Mouse (Mus musculus): ENCODE data around the gene Gps1. TPM values are rescaled to one million over a fixed set of nuclear protein-coding genes. Genes with fewer than 3 reads are reported as not detected.
"Not testable (repeated sequence)": the region's sequence is repeated elsewhere in the genome, so short reads cannot be mapped to it uniquely, and the experiment has no call there.

Gene Gps1
- total RNA-seq, 2 experiments from 2014 or later: 139 to 142 TPM

DNA sequence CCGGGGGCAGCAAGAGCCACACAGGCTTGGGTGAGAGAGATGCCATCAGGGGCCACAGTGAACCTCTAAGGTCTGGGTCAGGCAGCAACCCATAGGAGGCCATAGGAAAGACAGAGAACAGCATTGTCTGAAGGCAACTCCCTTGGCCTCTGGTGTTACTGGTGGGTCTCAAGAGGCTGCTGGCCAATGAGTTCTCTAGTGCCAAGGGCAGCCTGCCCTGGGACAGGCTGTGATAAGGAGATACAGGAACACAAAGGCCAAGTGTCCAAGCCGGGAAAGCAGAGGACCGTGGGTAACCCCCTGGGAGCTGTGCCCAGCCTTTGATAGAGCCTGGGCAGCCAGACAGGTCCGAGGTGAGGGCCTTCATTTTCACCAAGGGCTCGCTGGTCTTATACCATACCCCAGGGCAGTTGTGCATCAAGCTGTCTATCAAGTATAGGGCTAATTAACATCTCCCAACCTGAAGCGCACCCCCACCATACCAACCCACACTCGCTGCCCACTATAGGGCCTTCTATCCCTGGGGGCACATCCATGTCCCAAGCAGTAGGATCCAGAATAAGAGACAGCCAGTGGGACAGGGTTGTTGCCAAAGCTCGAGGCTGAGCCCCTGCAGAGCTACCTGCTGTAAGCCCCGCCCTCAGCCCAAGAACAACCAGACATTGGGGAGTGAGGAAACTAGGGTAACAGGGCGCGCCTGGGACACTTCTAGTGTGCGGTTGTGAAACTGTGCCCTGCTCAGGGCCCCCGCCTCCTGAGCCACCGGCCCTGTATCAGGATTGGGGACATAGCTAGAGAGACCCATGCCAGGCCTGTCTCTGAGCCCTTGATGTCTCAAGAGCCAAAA is 37.2 kb downstream of the Gps1 start:
- DNase-seq: no peak

DNA sequence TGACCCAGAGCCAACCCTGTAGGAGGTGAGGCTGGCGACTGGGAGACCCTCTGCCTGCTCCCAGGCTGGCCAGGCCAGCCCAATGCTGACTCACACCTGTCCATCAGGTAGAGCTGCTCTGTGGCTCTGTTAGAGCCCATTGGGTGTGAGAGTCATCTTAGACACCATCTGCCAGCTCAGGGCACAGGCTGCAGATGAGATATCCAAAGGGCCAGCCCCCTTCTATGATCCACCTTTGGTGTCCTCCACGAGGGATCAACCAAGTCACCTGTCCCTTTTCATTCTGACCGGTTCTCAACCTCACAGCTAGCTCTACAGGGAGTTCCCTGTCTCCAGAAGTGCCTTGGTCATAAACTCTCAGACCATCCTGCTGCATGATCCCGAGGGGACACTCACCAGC is 38.2 kb downstream of the Gps1 start:
- DNase-seq: no peak

DNA sequence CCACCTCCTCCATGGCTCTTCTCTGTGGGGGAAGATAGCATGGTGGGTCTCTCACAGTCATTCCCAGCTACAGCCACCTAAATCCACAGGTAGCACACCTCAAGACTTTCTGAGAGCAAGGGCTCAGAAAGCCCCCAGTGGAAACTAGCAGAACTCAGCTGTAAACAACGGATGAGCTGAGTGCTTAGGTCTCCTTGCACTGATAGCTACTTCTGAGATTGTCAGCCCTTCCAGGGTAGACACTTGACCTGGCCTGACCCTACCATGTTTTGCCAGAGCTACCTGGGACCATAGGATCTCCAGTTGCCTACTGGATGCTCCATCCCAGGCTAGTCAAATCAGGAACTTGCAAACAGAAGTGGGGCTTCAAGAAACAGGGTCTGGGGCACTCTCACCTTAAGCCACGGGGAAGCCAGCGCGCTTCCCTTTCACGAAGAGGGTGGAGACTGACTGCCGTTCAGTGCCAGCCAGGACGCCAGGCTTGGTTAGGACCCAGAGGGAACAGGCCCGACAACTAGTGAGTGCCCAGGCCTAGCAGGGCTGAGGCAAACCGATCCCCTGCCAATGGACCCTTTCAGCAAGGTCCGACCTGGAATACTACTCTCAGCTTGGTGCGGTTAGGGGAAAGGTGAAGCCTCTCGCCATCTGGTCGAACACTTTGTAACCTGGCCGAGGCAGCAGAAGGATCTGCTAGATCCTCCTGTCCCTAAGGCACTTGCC is 38.9 kb downstream of the Gps1 start:
- DNase-seq: peak; percentile 52 to 53

DNA sequence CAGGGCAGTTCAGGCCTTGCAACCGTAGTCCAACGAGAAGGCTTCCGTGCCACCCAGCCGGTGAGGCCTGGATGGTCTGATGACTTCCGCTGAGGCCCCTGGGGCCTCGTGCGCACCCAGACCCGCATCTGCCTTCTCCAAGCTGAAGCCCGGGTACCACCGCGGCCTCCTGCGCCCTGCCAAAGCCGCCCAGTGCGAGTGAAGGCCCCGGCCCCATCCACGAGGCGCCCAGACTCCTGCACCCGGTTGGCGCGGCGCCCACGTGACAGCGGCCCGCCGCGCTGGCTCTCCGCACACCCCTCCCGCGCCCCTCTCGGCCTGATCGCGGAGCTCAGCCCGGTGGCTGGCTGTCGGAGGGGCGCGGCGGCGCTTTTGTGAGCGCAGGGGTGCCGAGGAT is 39.5 kb downstream of the Gps1 start:
- peak; percentile 71 to 81 for DNase-seq

DNA sequence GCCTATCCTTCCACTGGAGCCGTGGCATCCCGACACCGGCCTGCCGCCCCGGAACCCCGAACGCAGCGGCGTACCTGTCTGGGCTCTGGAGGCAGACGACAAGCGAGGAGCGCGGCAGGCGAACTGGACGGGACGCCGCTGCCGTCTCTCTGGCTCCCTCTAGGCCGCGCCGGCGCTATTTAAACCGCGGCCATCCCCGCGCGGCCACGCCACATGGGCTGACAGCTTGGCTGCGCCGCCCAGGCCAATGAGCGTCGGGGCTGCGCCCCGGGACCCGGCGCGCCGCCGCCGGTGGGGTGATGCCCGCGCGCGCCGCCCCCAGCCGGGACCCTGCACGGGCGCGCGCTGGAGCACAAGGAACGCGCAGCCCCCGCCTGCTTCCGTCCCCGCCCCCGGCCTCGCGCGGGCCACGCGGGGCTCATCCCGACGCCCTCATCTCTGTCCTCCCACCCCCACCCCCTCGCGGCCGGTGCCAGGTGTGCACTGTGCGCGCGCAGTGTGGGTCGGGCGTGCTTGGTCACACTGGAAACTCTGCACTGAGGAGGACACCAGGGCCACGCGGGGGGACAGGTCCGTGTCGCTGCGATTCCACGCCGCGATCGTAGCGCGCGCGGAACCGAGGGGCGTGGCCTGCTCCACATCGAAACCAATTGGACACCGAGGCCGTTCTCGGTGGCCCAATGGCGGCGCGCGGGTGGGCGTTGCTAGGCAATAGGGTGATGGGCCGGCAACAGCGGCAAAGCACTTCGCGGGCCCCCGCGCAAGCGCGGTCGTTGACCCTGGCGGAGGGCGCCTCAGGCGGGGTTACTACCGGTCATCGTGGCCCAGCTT is 40.1 kb downstream of the Gps1 start, which contains the start of gene Fasn:
Gene Fasn (minus strand): TSS at position 592 of the 831 bp plus-strand sequence.
- peak; percentile 98 for DNase-seq

DNA sequence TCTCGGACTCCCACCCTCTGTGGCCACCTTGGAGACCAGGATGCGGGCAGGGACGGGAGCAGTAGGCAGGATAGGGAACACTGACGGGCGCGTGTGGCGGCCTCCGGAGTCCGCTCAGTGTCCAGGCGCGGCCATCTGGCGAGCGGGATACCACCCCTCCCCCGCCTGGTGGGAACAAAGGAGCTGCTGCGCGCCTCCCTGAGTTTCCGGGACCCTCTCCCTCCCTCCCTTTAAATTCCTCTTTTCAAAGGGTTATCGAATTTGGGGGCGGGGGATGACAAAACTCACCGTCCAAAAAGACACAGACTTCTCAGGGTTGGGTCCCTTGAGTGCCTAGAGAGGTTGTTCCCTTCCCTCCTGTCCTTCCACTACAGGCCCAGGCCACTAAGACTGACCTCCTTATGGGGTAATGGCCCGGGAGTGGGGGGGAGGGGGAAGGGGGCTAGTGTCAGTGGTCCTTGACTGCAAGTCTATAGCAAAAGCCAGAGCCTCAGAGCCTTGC is 40.8 kb downstream of the Gps1 start:
- no peak for DNase-seq

DNA sequence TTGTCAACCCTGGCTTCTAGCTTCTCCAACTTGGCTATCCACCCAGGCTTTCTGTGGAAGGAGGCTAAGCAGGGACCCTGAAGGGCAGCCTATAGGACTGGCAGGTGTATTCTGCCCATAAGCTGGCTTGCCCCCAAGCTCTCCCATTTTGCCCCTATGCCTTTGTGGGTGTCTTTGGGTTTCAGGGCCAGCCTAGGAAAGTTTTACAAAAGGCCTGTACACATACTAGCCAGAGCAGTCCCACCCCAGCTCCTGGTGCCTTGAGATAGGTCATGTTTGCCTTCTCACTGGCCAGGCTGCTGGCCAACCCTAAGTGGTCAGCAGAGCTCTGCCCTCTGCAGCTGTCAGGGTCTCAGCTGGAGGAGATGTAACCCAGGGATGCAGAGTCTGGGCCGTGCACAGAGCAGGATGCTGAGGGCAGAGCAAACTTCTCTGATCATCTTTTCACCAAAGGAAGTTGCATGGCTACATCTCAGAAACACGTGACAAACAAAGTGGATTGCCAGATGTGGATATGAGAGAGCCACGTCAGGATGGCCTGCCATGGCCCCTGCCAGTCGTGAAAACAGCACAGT is 41.3 kb downstream of the Gps1 start:
- DNase-seq: no peak

DNA sequence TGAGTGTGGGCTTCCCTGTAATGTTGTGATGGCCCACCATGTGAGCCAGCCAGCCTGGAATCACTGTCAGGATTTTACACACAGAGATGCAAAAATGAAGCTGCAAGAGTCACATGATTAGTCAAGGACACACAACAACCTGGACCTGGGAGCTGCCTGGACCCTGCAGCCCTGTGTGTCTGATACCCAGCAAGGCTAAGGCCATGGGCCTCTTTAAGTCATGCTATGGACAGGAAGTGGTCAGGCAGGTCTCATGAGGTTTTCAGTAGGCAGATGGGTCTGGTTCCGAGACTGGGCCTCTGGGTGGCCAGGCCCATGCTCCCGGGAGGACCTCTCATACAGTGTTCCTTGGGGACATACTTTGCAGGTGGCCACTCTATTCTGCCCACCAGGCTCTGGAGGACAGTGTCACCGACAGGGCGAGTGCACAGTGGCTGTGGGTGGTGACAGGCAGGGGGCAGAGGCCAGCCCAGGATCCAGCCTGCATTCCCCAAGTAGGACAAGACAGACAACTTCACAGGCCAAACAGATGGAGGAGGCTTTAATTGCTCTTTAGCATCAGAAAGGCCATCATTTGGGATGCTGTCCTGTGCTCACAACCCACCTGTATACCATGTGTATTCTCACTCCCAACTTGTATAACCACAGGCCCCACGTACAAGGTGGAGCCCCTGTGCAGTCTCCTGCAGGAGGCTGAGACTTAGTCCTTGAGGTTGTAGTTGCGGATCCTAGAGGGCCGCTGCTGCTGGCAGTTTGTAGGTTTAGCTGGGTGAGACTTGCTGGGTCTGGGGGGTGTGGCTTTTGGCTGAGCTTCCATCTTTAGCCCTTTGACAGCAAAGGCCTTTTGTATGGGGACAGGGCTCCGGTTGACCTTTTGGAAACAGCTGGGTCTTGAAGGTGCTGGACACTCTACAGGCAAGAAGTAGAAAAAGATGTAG is 42.2 kb downstream of the Gps1 start:
- no peak for DNase-seq

DNA sequence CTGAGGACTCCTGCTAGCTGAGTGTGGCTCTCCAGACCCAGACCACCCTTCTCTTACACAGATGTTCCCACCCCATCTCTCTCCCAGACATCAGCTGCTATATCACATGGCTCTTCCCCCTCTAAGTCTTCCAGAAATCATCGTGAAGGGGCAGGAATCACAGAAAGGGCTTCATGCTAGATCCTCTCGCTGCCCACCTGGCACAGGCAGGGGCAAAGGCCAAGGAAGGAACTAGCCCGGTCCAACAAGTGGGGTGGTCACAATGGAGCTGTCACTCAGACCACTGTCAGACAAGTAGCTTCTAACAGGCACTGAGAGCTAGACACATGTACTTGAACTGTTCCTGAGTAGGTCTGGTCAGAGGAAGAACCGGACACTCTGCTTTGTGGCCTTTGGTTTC is 44.3 kb downstream of the Gps1 start:
- no peak for DNase-seq

DNA sequence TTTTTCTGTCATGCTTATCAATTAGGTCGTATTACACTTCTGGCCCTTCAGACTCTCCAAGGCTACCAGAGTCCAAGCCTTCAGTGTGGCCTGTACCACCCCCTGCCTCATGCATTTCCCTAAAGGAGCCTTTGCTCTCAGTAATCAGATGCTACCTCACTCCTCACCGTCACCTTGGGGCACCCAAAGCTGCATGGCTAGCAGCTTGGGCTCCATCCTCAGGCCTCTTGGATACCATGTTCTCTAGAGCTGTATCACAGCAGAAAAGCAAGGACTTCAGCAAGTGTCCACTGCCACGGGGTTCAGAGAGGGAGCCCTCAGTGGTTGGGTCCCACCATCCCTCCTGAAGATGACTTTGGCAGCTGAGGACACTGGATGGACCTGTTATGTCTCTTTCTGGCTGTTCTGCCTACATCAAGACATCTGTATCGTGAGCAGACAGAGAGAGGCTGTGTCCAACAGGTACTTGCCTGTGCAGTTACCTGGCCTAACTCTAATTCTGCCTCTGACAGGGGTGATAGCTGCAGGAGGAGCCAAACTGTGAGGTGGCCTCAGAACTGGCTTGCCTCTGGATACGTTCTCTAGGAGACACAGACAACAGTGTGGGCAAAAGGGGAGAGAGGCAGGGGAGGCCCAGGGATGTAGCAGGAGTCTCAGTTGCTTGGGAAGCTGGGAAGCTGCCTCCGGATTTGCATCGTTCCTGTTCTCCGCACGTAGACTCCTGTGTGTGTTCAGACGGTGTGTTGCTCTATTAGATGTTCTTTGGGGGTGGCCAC is 45.9 kb downstream of the Gps1 start:
- DNase-seq: no peak

DNA sequence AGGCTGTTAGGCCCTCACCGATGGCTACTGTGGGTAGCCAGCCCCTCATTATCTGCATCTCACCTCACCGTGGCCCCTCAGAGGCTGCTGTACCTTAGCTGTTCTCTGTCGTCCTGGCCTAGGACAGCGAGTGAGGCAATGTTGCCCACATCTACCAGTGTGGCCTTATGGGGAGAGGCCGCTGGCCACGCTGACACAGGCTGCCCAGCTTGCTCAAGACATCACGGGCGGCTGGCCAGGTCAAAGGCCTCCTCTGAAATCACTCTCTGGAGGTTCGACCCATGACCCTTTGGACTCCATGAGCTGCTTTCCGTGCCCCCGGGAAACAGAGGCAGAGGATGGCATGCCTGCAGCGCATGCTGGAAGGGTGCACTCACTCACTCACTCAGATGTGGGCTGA is 46.6 kb downstream of the Gps1 start:
- peak; percentile 59 to 66 for DNase-seq

DNA sequence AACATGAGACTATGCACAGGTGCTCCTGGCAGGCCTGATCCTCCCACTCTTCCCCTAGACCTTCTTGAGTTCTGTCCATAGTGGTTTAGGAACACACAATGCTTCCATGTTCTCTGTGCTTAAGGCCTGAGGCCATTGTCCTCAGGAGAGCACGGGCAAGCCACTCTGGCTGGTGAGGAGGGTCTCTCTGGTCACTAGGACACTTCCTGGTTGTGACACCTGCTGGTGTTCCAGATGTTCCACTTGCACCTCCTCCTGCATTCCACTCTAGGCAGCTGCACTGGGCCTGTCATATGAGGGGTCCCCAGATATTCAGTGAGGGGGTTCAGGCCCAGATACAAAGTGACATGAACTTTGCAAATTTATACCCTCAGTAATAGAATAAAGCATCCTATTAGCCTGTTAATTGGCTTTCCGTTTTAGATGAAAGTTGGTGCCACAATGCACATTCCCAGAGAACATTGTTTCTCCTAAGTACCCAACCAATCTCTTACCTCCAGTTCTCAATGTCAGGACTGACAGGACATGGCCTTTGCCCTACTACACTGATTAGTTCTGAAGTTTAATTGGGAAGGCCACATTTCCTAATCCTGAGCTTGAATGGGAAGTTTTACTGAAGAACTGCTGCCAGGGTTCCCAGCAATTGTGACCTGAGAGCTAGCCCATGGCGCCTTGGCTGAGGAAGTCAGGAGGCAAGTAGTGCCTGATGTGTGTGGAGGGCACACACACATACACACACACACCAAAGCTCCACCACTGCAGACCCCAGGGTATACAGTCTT is 47.8 kb downstream of the Gps1 start:
- peak in 1 of 2 experiments; percentile 29 for DNase-seq

DNA sequence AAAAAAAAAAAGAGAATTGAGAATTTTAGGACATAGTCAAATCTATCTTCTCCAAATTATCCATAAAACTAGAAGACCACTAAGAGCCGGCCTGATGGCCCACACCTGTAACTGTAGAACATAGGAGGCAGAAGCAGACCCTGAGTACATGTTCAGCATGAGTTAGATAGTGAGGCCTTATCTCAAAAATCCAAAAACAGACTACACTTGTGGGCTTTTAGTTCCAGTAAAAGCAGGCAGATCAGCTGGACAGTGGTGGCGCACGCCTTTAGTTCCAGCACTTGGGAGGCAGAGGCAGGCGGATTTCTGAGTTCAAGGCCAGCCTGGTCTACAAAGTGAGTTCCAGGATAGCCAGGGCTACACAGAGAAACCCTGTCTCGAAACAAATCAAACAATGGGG is 48.9 kb downstream of the Gps1 start:
- not testable (repeated sequence) for DNase-seq

DNA sequence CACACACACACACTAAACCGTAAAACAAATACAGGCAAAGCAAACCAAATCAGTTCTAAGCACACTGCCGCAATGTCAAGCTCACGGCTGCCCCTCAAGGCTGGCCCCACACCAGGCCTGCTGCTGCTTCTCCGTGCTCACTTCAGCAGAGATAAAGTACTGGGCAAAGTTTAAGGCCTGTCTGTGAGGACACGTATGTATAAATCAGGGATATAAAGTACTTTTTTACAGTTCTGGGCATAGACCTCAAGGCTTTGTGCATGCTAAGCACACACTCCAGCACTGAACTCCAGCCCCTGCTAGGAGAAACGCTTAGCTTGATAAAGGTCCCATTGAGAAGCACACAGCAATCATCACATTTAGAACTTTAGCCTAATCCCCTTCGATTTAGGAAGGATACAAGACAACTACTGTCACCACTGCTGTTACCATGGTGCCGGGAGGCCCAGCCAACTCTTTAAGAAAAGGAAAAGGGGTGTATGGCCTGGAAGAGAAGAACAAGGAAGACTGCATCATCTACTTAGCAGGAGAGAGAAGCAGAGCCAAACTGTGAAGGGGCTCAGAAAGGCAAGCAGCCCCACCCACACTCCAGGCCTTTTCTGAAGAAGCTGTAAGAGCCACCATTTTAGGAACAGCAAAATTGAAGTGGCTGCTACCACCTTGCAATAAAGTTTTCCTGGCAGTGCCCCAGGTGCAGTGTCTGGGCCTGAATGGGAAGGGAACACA is 49.6 kb downstream of the Gps1 start:
- no peak for DNase-seq
